Mouse (Mus musculus) forebrain, postnatal 0 days (tissue): ENCODE measurements around the gene Erich6. TPM values are rescaled to one million over a fixed set of nuclear protein-coding genes. Genes with fewer than 3 reads are reported as not detected.
A peak's percentile ranks its signal among the peaks of the same experiment; 100 is the strongest.

ENCODE experiments used
- ATAC-seq: fragments of 200-750 bp; cut with Nextera tagmentation; 2 replicates; pipeline ENCODE4 v1.8.0; 2017; ENCODE audit warnings: mild to moderate bottlenecking, moderate library complexity
- DNase-seq: peaks from one replicate; pipeline ENCODE4 v3.0.0-alpha.2; 2015
- H3K27ac ChIP-seq: fragments of 300-500 bp; sonication (generic); 2 replicates; pipeline ENCODE4 v1.5.1; 2014; ENCODE audit warnings: low read depth, mild to moderate bottlenecking, antibody characterized with exemption, low read length, moderate library complexity, mixed read lengths
- H3K27me3 ChIP-seq: fragments of 300-500 bp; sonication (generic); 2 replicates; pipeline ENCODE4 v1.6.1; 2014; ENCODE audit warnings: mild to moderate bottlenecking, low read length, mixed read lengths; ENCODE audit not compliant: insufficient read depth
- H3K36me3 ChIP-seq: fragments of 300-500 bp; sonication (generic); 2 replicates; pipeline ENCODE4 v1.6.1; 2014; ENCODE audit warnings: mild to moderate bottlenecking, moderate library complexity; ENCODE audit not compliant: insufficient read depth
- H3K4me1 ChIP-seq: fragments of 300-500 bp; sonication (generic); 2 replicates; pipeline ENCODE4 v1.6.1; 2014; ENCODE audit warnings: antibody characterized with exemption; ENCODE audit not compliant: insufficient read depth
- H3K4me2 ChIP-seq: fragments of 300-500 bp; sonication (generic); 2 replicates; pipeline ENCODE4 v1.6.1; 2014; ENCODE audit warnings: low read depth, mild to moderate bottlenecking, moderate library complexity
- H3K4me3 ChIP-seq: fragments of 300-500 bp; sonication (generic); 2 replicates; pipeline ENCODE4 v1.5.1; 2014; ENCODE audit warnings: low read depth, low read length, mixed read lengths
- H3K9ac ChIP-seq: fragments of 300-500 bp; sonication (generic); 2 replicates; pipeline ENCODE4 v1.6.1; 2014; ENCODE audit warnings: mild to moderate bottlenecking
- H3K9me3 ChIP-seq: fragments of 300-500 bp; sonication (generic); 2 replicates; pipeline ENCODE4 v1.6.1; 2016; ENCODE audit warnings: low read length
- CTCF ChIP-seq: sonication (generic); IDR thresholded peaks from 2 replicates; pipeline ENCODE4 v1.5.1; 2016; ENCODE audit warnings: antibody characterized with exemption, control low read depth, low read depth
- WGBS: fragments of 180-500 bp; shearing (Covaris S2); extraction: QIAGEN DNeasy Blood & Tissue Kit; methylation state at CpG from one replicate; pipeline ENCODE4 v1.1.7; 2014; 5-methylcytosine and 5-hydroxymethylcytosine counted together
- polyA plus RNA-seq: library from polyadenylated mRNA; unstranded; fragments of >200 nt; fragmentation: Nextera tagmentation; extraction: Ambion mirVana; gene quantifications from 2 replicates; pipeline ENCODE4 v1.2.1, GENCODE M21; 2015
- total RNA-seq: library from RNA; depleted of rRNA; stranded (reverse); fragments of >200 nt; gene quantifications from 2 replicates; pipeline ENCODE4 v1.2.3, GENCODE M21; 2014

Gene Erich6
- total and polyA plus RNA-seq, 2 experiments from 2014 or later, result 0.29 to 0.33 TPM

GRCm38 (mm10) chr3:58671616-58672250, 34.7 kb upstream of the Erich6 start:
- H3K27me3 ChIP-seq, result no peaks in the 10 kb centered on the region
- DNase-seq (no peak), ATAC-seq (no peak)
- H3K27ac ChIP-seq, result no peak overlapping the region
- no peaks in the 10 kb centered on the region for H3K9me3 ChIP-seq
- no peak overlapping the region for H3K9ac ChIP-seq
- no peaks in the 10 kb centered on the region for H3K4me1 ChIP-seq
- no peak overlapping the region for H3K4me3 ChIP-seq
- no peak overlapping the region for H3K4me2 ChIP-seq
- H3K36me3 ChIP-seq, result peaks cover 17% of the 10 kb centered on the region
- TF ChIP-seq CTCF, result no peak
- whole genome bisulfite sequencing, result 72% methylated on average over 6 of the region's 6 CpGs

- H3K27ac ChIP-seq, result no peak overlapping the region
- WGBS, result 75% methylated on average over 7 of the region's 7 CpGs
- H3K9ac ChIP-seq, result no peak overlapping the region
- H3K4me1 ChIP-seq, result no peaks in the 10 kb centered on the region
- no peaks in the 10 kb centered on the region for H3K27me3 ChIP-seq
- H3K9me3 ChIP-seq, result no peaks in the 10 kb centered on the region
- H3K36me3 ChIP-seq, result no peaks in the 10 kb centered on the region; the same call in 1 of the 2 replicates
- DNase-seq, result no peak
- no peak for ATAC-seq
- H3K4me3 ChIP-seq, result no peak overlapping the region
- no peak overlapping the region for H3K4me2 ChIP-seq
- no peak for TF ChIP-seq CTCF
These were observed 27.0 kb upstream of the Erich6 start for GRCm38 (mm10) chr3:58663970-58664369.

- no peak overlapping the region for H3K4me2 ChIP-seq
- H3K9me3 ChIP-seq, result no peaks in the 10 kb centered on the region
- no peak for TF ChIP-seq CTCF
- 90% methylated on average over 4 of the region's 4 CpGs for WGBS
- H3K27ac ChIP-seq, result no peak overlapping the region
- no peak overlapping the region for H3K9ac ChIP-seq
- no peaks in the 10 kb centered on the region for H3K4me1 ChIP-seq
- ATAC-seq (no peak), DNase-seq (no peak)
- no peaks in the 10 kb centered on the region for H3K36me3 ChIP-seq
- H3K27me3 ChIP-seq, result no peaks in the 10 kb centered on the region
- no peak overlapping the region for H3K4me3 ChIP-seq
These were observed 23.6 kb upstream of the Erich6 start for GRCm38 (mm10) chr3:58660636-58661035.

- Histone ChIP-seq H3K4me3 (no peak overlapping the region), H3K27me3 (no peaks in the 10 kb centered on the region), H3K4me2 (no peak overlapping the region), H3K36me3 (no peaks in the 10 kb centered on the region), H3K9me3 (no peaks in the 10 kb centered on the region), H3K9ac (no peak overlapping the region), H3K4me1 (no peaks in the 10 kb centered on the region), H3K27ac (no peak overlapping the region)
- no peak; the same call in 1 of the 2 replicates for TF ChIP-seq CTCF
- DNase-seq (peak; percentile 12), ATAC-seq (no peak)
- 36% methylated on average over 2 of the region's 2 CpGs for whole genome bisulfite sequencing
These were observed 20.3 kb upstream of the Erich6 start for GRCm38 (mm10) chr3:58657356-58657755.

- H3K36me3 ChIP-seq, result no peaks in the 10 kb centered on the region
These were observed 18.5 kb upstream of the Erich6 start for GRCm38 (mm10) chr3:58655362-58656130.

GRCm38 (mm10) chr3:58653907-58654306, 16.9 kb upstream of the Erich6 start:
- Histone ChIP-seq H3K4me3 (no peak overlapping the region), H3K4me2 (no peak overlapping the region), H3K36me3 (no peaks in the 10 kb centered on the region), H3K9ac (no peak overlapping the region), H3K9me3 (no peaks in the 10 kb centered on the region), H3K4me1 (no peaks in the 10 kb centered on the region), H3K27ac (no peak overlapping the region), H3K27me3 (no peaks in the 10 kb centered on the region)
- TF ChIP-seq CTCF, result peak; percentile 27
- no peak for DNase-seq
- 62% methylated on average over 5 of the region's 5 CpGs for WGBS
- no peak for ATAC-seq

More at GRCm38 (mm10) chr3:58655362-58656130, 18.5 kb upstream of the Erich6 start:
- no peak overlapping the region for H3K4me2 ChIP-seq
- TF ChIP-seq CTCF, result peak; percentile 88
- 56% methylated on average over 17 of the region's 17 CpGs for WGBS
- no peak overlapping the region for H3K9ac ChIP-seq
- no peaks in the 10 kb centered on the region for H3K27me3 ChIP-seq
- H3K4me1 ChIP-seq, result no peaks in the 10 kb centered on the region
- no peaks in the 10 kb centered on the region for H3K9me3 ChIP-seq
- peak; percentile 81 for DNase-seq
- H3K4me3 ChIP-seq, result no peak overlapping the region
- H3K27ac ChIP-seq, result no peak overlapping the region
- ATAC-seq, result peak; percentile 88

GRCm38 (mm10) chr3:58650328-58650727, 13.3 kb upstream of the Erich6 start:
- 91% methylated on average over 4 of the region's 4 CpGs for WGBS
- no peaks in the 10 kb centered on the region for H3K9me3 ChIP-seq
- H3K9ac ChIP-seq, result no peak overlapping the region
- no peak for ATAC-seq
- no peak for TF ChIP-seq CTCF
- no peak overlapping the region for H3K27ac ChIP-seq
- no peak overlapping the region for H3K4me3 ChIP-seq
- DNase-seq, result no peak
- no peaks in the 10 kb centered on the region for H3K27me3 ChIP-seq
- H3K4me1 ChIP-seq, result no peaks in the 10 kb centered on the region
- no peak overlapping the region for H3K4me2 ChIP-seq
- no peaks in the 10 kb centered on the region for H3K36me3 ChIP-seq
